Mouse (Mus musculus): ENCODE results near the gene Phf11b.
"Not testable (repeated sequence)": the region's sequence is repeated elsewhere in the genome, so short reads cannot be mapped to it uniquely, and the experiment has no call there.

The Phf11b gene

GRCm38 (mm10) chr14:59341189-59341588 lies at the start of gene Phf11b:
Phf11b (minus strand) TSS chr14:59341351.
- DNase-seq (ENCODE audit: low read depth, low spot score) = not testable (repeated sequence)

DNA sequence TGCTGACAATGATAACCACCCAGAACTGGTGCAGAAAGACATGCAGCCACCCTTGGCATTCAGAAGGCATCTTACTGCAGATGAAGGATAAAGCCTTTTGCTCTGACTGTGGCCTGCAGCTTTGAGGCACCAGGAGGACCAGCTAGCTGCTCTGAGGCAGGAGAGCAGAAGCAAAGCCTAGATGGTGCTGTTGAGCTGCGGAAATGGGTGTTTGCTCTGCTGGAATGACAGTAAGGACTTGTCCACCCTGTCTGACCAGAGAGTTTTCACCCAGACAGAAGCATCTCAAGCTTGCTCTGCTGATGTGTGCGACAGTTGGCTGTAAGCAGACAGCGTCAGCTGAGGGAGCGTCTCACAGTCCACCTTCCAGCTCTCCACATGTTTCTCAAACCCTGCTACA lies 49.0 kb upstream of the Phf11b start:
- not testable (repeated sequence) for DNase-seq (ENCODE audit: low read depth, low spot score)

DNA sequence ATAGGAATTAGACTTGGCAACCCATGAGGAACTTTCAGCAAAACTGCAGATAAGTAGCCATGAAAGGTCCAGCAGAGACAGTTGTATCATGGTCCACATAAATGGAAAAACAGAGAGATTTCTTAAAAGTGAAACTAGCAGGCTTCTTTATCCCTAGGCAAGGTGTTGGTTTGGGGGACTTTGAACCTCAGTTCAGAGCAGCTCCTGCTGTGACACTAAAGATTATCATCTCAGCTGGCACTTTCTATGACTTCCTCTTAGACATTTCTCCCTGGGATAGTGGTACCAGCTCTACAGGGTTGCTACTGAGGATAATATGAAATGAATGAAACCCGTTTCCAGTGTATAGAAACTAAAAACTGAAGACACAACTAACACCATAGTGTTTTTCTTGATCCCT lies 48.4 kb upstream of the Phf11b start:
- no peak for DNase-seq (ENCODE audit: low read depth, low spot score)

DNA sequence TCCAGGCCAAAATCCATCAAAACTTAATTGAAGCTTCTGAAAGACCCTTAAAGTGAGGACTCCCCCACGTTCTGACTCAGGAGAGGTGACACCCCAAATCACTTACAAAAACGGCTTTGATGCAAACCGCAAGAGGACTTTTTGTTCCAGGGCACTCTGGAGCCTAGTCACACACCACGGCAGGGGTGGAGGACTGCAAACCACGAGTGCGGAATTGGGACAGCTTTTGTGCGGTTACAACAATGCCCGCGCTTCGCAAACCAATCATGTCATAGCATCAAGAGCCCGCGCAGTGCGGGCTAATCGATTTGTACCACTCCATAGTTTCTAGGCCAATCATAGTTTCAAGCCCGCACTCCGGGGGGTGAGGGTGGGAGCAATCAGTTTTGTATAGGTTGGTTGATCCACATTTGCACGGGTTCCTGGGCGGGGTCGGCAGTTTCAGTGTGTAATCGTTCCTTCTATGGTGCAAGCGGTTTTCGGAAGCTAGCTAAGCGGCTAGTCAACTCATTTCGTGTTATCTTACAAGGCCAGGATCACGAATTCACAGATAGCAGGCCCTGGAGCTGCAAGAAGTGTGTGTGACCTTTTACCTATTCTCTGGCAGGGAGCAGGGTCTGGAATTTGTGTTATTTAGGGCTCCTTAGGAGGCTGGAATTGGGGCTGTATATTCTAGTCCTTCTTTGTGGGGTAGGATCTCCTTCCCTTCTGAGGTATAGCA lies 29.4 kb upstream of the Phf11b start:
- no peak for DNase-seq (ENCODE audit: low read depth, low spot score)

DNA sequence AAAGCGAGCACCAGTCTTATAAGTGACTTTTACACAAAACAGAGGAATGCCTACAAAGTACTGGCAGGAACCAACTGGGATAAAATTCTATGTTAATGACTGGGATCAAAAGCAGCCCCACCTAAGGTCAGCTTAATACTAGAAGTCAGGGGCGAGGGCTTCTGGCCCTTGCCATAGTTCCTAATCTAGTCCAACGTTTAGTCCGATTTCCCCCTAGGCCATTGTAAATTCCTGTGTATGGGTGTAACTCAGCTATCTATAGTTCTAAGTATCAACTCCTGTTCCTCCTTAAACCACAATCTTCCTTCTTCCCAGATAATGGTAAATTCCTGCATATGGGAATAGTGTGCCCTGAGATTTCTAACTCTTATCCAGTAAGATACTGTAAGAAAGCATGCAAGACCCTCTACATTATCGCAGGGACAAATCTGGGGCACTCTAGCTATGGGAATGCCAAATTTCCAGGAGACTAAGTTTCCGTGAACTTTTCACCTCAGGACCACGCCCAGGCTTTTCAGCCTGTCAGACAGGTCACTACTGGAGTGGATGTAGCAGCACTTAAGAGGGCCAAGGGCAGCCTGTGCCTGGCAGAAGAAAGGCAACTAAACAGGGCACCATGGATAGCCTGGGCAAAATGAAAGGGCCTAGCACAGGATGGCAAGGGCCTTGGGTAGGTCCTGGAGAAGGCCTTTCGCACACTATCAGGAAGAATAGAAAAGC lies 25.4 kb upstream of the Phf11b start:
- no peak for DNase-seq (ENCODE audit: low read depth, low spot score)

DNA sequence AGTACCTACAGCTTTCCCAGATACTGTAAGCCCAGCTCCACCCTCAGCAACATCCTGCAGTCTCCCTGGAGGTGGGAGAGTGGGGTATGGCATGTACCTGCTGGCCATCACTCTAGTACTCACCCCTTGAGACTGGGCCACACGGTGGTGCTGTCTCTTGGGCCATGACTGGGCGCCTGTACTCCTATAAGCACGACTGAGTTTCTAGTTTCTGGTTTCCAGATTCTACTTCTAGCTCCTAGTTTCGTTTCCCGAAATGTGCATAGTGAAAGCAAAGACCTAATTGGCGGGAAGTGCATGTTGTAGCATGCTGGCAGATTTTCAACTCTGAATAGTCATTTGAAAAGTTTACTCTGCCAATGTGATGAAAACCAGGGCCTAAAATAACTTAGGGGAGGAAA lies 24.1 kb upstream of the Phf11b start, which contains the start of gene Phf11d:
TSS of gene Phf11d (minus strand) at position 227 of the 401 bp plus-strand sequence.
- DNase-seq (ENCODE audit: low read depth, low spot score) = no peak

DNA sequence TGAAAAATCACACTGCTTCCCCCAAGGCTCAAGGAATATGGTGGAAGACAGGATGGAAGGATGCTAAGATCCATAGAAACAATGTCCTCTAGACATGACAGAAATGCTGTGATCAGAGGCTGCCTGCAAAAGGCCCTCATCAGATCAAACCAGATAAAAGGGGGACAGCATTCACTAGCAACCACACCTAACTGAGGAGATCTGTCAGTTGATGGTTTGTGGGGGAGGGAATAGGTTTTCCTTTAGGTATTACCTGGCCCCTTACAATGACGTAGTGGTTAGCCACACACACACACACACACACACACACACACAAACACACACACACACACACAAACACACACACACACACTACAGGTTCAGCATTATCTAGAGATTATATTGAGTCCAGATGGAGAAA lies 1.6 kb downstream of the Phf11b start:
- no peak for DNase-seq (ENCODE audit: low read depth, low spot score)

DNA sequence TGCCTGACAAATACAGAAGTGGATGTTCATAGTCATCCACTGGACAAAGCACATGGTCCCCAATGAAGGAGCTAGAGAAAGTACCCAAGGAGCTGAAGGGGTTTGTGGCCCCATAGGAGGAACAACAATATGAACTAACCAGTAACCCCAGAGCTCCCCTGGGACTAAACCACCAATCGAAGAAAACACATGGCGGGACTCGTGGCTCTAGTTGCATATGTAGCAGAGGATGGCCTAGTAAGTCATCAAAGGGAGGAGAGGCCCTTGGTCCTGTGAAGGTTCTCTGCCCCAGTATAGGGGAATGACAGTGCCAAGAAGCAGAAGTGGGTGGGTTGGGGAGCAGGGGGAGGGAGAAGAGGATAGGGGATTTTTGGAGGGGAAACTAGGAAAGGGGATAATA lies 5.1 kb downstream of the Phf11b start:
- DNase-seq (ENCODE audit: low read depth, low spot score) = not testable (repeated sequence)

GRCm38 (mm10) chr14:59330499-59330898 lies 10.7 kb downstream of the Phf11b start:
- not testable (repeated sequence) for DNase-seq (ENCODE audit: low read depth, low spot score)

GRCm38 (mm10) chr14:59319970-59320369 lies 21.2 kb downstream of the Phf11b start:
- not testable (repeated sequence) for DNase-seq (ENCODE audit: low read depth, low spot score)

- DNase-seq (ENCODE audit: low read depth, low spot score) = not testable (repeated sequence)
Observed at GRCm38 (mm10) chr14:59319036-59319435, 22.1 kb downstream of the Phf11b start.

DNA sequence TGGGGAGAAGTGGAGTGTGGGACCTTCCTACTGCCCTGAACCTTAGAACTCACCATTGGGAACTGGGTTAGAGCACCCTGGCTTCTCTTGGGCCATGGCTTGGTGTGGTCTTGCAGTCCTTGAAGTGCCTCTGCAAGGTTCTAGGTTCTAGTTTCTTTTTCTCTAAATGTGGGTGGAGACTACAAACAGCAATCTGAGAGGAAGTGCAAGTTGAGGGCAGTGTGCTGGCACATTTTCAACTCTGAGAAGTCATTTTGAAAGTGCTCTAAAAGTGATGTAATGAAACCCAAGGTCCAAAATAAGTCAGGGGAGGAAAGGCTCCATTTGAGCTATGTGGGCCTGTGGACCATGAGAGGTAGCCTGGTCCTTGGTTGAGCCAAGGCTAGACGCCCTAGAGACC lies 43.8 kb downstream of the Phf11b start, which contains the start of gene Phf11a:
TSS of gene Phf11a (minus strand) at position 132 of the 400 bp plus-strand sequence.
- not testable (repeated sequence) for DNase-seq (ENCODE audit: low read depth, low spot score)

- not testable (repeated sequence) for DNase-seq (ENCODE audit: low read depth, low spot score)
Observed at GRCm38 (mm10) chr14:59291769-59292168, 49.4 kb downstream of the Phf11b start.

DNA sequence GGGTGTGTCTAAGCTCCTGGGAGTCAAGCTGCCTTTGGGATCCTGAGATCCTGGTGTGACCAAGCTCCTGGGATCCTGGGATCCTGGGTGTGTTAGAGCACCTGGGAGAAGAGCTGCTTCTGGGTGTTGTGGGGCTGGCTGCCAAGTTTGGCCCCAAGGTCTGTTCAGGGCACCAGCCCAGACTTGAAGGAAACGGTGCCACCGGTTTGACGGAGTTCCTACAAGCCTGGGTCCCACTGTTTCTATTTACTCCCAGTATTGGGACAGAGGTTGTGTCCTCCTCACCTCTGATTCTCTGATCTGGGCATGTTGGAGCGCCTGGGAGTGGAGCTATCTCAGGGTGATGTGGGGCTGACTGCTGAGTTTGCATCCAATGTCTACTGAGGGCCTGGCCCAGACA lies 66.2 kb downstream of the Phf11b start:
- not testable (repeated sequence) for DNase-seq (ENCODE audit: low read depth, low spot score)
